8 mouse cellular contexts compared by ENCODE assay signal in the genomic region with DNA sequence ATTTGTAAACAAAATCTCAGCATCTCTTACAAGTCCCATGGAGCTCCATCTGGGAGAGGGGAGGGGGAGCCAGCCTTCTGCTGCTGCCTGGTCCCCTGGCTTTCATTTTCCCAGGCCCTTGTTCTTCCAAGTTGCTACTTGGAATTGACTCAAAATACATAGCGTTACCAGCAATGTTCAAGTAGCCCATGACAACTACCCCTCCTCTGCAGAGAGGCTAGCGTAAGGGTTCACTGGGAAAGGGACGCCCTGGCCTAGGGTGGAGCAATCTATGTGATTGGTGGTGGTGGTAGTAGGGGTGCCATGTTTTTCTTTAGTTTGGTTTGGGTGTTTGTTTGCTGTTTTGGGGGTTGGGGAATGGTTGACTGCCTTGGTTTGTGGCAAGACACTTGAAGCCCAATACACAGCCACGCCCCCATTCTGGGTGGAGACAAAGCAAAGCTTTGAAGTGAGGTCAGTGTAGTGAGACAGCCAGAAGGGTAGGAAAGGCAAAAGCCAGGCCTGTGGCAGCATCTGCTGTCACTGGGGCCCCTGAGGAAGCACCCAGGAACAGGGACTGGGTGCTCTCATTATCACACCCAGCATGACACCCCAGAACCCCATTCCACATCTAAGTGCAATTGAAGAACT. TPM values are rescaled to one million over a fixed set of nuclear protein-coding genes. Genes with fewer than 3 reads are reported as not detected.
DNase-seq lines count a peak whose midpoint lies in the region; ATAC-seq lines count a peak whose summit lies in the region.

No protein-coding gene starts in this region.

- intact Hi-C loops in left cerebral cortex, postnatal 10 days (cut with DNase I), result no loop called here

- peak; percentile 19 to 47 for DNase-seq in left cerebral cortex, postnatal 10 days (ENCODE audit: extremely low spot score in 1 of 2, low spot score in 2 of 2)
- no peak for DNase-seq in left cerebral cortex, adult 9 months (ENCODE audit: low spot score in 2 of 2)
- DNase-seq in right cerebral cortex, postnatal 4 days, result no peak
- DNase-seq in urinary bladder, postnatal 25 days (ENCODE audit: low spot score), result no peak

- no peak overlapping the region for H3K9ac ChIP-seq in forebrain, embryonic 12.5 days
- H3K9ac ChIP-seq in liver, embryonic 15.5 days, result no peak overlapping the region
- no peak overlapping the region for H3K9ac ChIP-seq in neural tube, embryonic 15.5 days (replicated peaks)

- ATAC-seq in forebrain, embryonic 12.5 days (ENCODE audit: low FRiP score), result peak; percentile 55; the same call in 1 of the 2 replicates
- ATAC-seq in liver, embryonic 15.5 days (ENCODE audit: insufficient read depth), result no peak
- peak; percentile 80 for ATAC-seq in neural tube, embryonic 15.5 days (ENCODE audit: low FRiP score)
- no peak for ATAC-seq in monocyte, adult 5-6 weeks (replicated peaks; ENCODE audit: insufficient number of reproducible peaks, low FRiP score, low TSS enrichment, poor library complexity, severe bottlenecking)

- H3K4me3 ChIP-seq in forebrain, embryonic 12.5 days (replicated peaks), result no peak overlapping the region
- H3K4me3 ChIP-seq in liver, embryonic 15.5 days (replicated peaks), result peak overlapping the region; percentile 2; the same call in 1 of the 2 replicates
- H3K4me3 ChIP-seq in neural tube, embryonic 15.5 days (replicated peaks), result no peak overlapping the region

- WGBS in forebrain, embryonic 12.5 days, result 88% methylated on average over 4 of the region's 4 CpGs
- 60% methylated on average over 4 of the region's 4 CpGs for WGBS in liver, embryonic 15.5 days (ENCODE audit: insufficient replicate concordance)
- WGBS in neural tube, embryonic 15.5 days, result 69% methylated on average over 4 of the region's 4 CpGs

- 0 out of 2 replicates have a peak, but pooled peaks cover 4% of the 10 kb centered on the region for H3K27me3 ChIP-seq in forebrain, embryonic 12.5 days
- H3K27me3 ChIP-seq in liver, embryonic 15.5 days, result no peaks in the 10 kb centered on the region
- H3K27me3 ChIP-seq in neural tube, embryonic 15.5 days (replicated peaks), result no peaks in the 10 kb centered on the region

- no peak overlapping the region for H3K4me2 ChIP-seq in forebrain, embryonic 12.5 days
- H3K4me2 ChIP-seq in liver, embryonic 15.5 days, result peak overlapping the region; percentile 51
- H3K4me2 ChIP-seq in neural tube, embryonic 15.5 days, result no peak overlapping the region

- H3K9me3 ChIP-seq in forebrain, embryonic 12.5 days, result no peaks in the 10 kb centered on the region
- H3K9me3 ChIP-seq in liver, embryonic 15.5 days (replicated peaks), result no peaks in the 10 kb centered on the region
- H3K9me3 ChIP-seq in neural tube, embryonic 15.5 days (replicated peaks), result no peaks in the 10 kb centered on the region

- H3K36me3 ChIP-seq in forebrain, embryonic 12.5 days (replicated peaks), result no peaks in the 10 kb centered on the region
- H3K36me3 ChIP-seq in liver, embryonic 15.5 days (replicated peaks), result no peaks in the 10 kb centered on the region
- H3K36me3 ChIP-seq in neural tube, embryonic 15.5 days, result no peaks in the 10 kb centered on the region

- H3K4me1 ChIP-seq in forebrain, embryonic 12.5 days, result peaks cover 33% of the 10 kb centered on the region
- H3K4me1 ChIP-seq in liver, embryonic 15.5 days (replicated peaks), result peaks cover 10% of the 10 kb centered on the region
- peaks cover 9% of the 10 kb centered on the region for H3K4me1 ChIP-seq in neural tube, embryonic 15.5 days

- H3K27ac ChIP-seq in forebrain, embryonic 12.5 days, result 0 out of 2 replicates have a peak overlapping the region, but pooled peaks have one; percentile 71
- H3K27ac ChIP-seq in liver, embryonic 15.5 days (replicated peaks), result peak overlapping the region; percentile 2; the same call in 1 of the 2 replicates
- H3K27ac ChIP-seq in neural tube, embryonic 15.5 days (replicated peaks), result peak overlapping the region; percentile 71

RNA-seq across cellular contexts. Expression of a gene that starts 4.6 kb away (rescaled TPM):
- 10 to 100 TPM; 59.1 to 60.1 TPM for total RNA-seq in left cerebral cortex, postnatal 10 days (2021)
- polyA plus RNA-seq in forebrain, embryonic 12.5 days (2016; fragmentation: Nextera tagmentation; extraction: Ambion mirVana), result 21.5 and 24.4 TPM in 2 replicates
- 28.3 and 33.6 TPM in 2 replicates for polyA plus RNA-seq in liver, embryonic 15.5 days (2015; fragmentation: Nextera tagmentation; extraction: Ambion mirVana)
- 18.1 and 18.9 TPM in 2 replicates for polyA plus RNA-seq in neural tube, embryonic 15.5 days (2015; fragmentation: Nextera tagmentation; extraction: Ambion mirVana)
- total RNA-seq in monocyte, adult 5-6 weeks (2017), result 1.9 to 6.5 TPM (median 5.3 TPM) in 3 replicates

RNA-seq across cellular contexts. Expression of a gene that starts 58.1 kb away (rescaled TPM):
- under 1 TPM in 1 of 2 experiments, not detected in 1; 0.32 TPM for total RNA-seq in left cerebral cortex, postnatal 10 days (2021)
- 0.13 and 0.36 TPM in 2 replicates for polyA plus RNA-seq in forebrain, embryonic 12.5 days (2016; fragmentation: Nextera tagmentation; extraction: Ambion mirVana)
- polyA plus RNA-seq in liver, embryonic 15.5 days (2015; fragmentation: Nextera tagmentation; extraction: Ambion mirVana), result 0.37 and 0.38 TPM in 2 replicates
- not detected in 2 replicates for polyA plus RNA-seq in neural tube, embryonic 15.5 days (2015; fragmentation: Nextera tagmentation; extraction: Ambion mirVana)
- not detected in 3 replicates for total RNA-seq in monocyte, adult 5-6 weeks (2017)

Comparison
In these comparisons a context has a peak if more than half of its experiments do, and no peak if none do; other contexts are left out.
1. DNase-seq: peak in left cerebral cortex, postnatal 10 days (2 of 2); none in left cerebral cortex, adult 9 months (0 of 2), right cerebral cortex, postnatal 4 days (single experiment) and urinary bladder, postnatal 25 days (single experiment).
2. ATAC-seq: peak in forebrain, embryonic 12.5 days (single experiment) and neural tube, embryonic 15.5 days (single experiment); none in liver, embryonic 15.5 days (single experiment) and monocyte, adult 5-6 weeks (single experiment).
3. H3K27ac ChIP-seq: peak in every context shown above with its lines; median percentile 71 in forebrain, embryonic 12.5 days; 71 in neural tube, embryonic 15.5 days; 2 in liver, embryonic 15.5 days.